Mouse (Mus musculus): ENCODE measurements around the gene Ptger3.

Ptger3 gene

GRCm38 (mm10) chr3:157566725-157567565, at the start of gene Ptger3:
Ptger3 (plus strand) TSS chr3:157566892.
- in situ Hi-C loops (cut with MboI; ENCODE audit: low pct_unique_long_range_greater_than_20kb in 1 of 2, low sequenced_read_pairs in 2 of 2, unreplicated experiment in 1 of 2): loop anchor here (10.0 to 25.0 kb wide), 3 partner anchors 145 to 320 kb away; no protein-coding TSS in a partner anchor

DNA sequence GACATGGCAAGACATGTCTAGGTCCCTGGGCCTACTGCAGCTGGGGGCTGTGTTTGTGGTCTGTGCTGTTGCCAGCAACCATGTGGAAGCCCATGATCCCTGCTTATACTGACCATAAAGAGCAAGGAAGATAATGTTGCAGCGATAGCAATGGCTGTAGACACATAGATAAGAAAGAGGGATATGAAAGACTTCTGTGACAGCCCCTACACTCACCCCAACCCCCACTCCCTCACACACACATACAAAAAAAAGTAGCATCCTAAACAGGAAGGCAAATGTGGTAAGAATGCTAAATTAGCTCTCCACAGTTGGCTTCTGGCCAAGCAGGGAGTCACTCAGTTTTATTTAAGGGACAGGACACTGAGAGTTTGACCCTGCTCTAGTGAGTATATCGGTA, 48.7 kb upstream of the Ptger3 start:
- in situ Hi-C loops (cut with MboI; ENCODE audit: low pct_unique_long_range_greater_than_20kb in 1 of 2, low sequenced_read_pairs in 2 of 2, unreplicated experiment in 1 of 2): no loop called here

DNA sequence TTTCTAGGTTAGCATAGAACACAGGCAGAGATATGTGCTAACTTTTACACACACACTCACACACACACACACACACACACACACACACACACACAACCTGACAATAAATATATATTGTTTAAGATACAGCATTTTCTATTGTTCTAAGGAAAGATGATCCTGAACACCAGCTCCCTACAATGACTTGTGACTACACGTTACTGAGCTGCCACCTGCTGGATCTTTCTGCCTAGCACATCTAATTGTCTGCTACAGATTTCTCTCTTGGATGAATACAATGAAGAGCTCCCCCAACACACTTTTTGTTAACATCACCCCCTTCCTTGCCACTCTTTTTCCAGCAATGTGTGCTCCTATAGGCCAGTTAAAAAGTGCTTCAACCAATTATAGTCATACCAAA, 46.3 kb upstream of the Ptger3 start:
- in situ Hi-C loops (cut with MboI; ENCODE audit: low pct_unique_long_range_greater_than_20kb in 1 of 2, low sequenced_read_pairs in 2 of 2, unreplicated experiment in 1 of 2): no loop called here

DNA sequence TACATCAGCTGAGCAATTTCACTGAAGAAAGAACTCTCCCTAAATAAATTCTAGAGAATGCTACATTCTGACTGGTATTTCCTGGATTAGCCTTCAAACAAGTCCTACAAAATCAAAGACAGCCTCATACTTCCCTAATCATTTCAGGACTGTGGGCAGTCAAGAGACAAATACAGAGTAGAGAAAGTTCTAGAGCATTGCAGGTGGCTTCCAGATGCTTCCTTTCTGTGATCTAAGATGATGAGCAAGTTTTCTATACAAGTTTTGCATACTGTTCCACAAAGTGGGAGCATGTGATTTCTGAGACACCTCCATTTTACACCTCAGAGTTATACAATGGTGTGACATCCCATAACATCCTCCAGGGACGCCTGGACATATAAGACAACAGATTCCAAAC, 42.9 kb upstream of the Ptger3 start:
- in situ Hi-C loops (cut with MboI; ENCODE audit: low pct_unique_long_range_greater_than_20kb in 1 of 2, low sequenced_read_pairs in 2 of 2, unreplicated experiment in 1 of 2): no loop called here

GRCm38 (mm10) chr3:157531585-157531984, 35.1 kb upstream of the Ptger3 start:
- in situ Hi-C loops (cut with MboI; ENCODE audit: low pct_unique_long_range_greater_than_20kb in 1 of 2, low sequenced_read_pairs in 2 of 2, unreplicated experiment in 1 of 2): loop anchor here in 1 of 2 experiments (25.0 kb wide), 1 partner anchor 481 kb away; no protein-coding TSS in a partner anchor

- in situ Hi-C loops (cut with MboI; ENCODE audit: low pct_unique_long_range_greater_than_20kb in 1 of 2, low sequenced_read_pairs in 2 of 2, unreplicated experiment in 1 of 2): loop anchor here in 1 of 2 experiments (25.0 kb wide), 1 partner anchor 478 kb away; no protein-coding TSS in a partner anchor
These were observed 32.5 kb upstream of the Ptger3 start, which contains the start of gene Zranb2 for GRCm38 (mm10) chr3:157533964-157534785. Zranb2 (plus strand) TSS chr3:157534160.

- in situ Hi-C loops (cut with MboI; ENCODE audit: low pct_unique_long_range_greater_than_20kb in 1 of 2, low sequenced_read_pairs in 2 of 2, unreplicated experiment in 1 of 2): loop anchor here in 1 of 2 experiments (25.0 kb wide), 1 partner anchor 477 kb away; no protein-coding TSS in a partner anchor
These were observed 31.8 kb upstream of the Ptger3 start for GRCm38 (mm10) chr3:157534786-157535415.

GRCm38 (mm10) chr3:157549323-157549722, 17.4 kb upstream of the Ptger3 start:
- in situ Hi-C loops (cut with MboI; ENCODE audit: low pct_unique_long_range_greater_than_20kb in 1 of 2, low sequenced_read_pairs in 2 of 2, unreplicated experiment in 1 of 2): loop anchor here (10.0 to 25.0 kb wide), 2 partner anchors 463 to 475 kb away; no protein-coding TSS in a partner anchor

DNA sequence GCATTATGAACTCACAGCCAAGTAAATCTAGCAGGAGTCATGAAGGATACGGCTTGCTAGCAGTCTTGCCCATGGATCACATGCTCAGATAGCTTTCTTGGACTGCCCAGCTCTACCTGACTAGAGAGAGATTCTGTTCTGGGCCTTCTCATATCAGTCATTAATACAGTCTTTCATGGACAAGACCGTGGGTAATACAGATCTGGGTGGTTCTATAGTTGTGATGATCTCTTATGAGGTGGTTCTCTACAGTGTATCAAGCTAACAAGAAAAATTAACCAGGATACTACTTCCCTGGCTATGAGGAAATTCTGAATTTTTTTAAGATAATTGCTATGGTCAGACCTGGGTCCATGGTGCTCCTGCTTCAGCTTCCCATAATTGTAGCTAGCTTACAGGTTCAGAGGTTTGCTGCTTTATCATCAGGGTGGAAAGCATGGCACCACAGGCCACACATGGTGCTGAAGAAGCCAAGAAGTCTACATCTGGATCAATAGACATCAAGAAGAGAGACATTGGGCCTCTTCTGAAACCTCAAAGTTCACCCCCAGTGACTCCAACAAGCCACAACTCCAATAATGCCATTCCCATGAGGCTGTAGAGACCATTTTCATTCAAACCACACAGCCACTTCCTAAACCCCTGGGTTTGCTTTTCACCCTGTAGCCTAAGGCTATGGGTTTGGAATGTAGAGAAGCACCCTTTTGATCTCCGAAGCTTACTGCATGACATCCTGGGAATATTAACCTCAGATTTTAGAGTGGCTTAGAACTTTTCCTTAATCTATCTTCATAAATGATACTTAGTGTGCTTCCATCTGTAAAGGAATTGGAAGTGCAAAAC, 16.7 kb upstream of the Ptger3 start:
- in situ Hi-C loops (cut with MboI; ENCODE audit: low pct_unique_long_range_greater_than_20kb in 1 of 2, low sequenced_read_pairs in 2 of 2, unreplicated experiment in 1 of 2): loop anchor here (10.0 to 25.0 kb wide), 4 partner anchors 162 to 475 kb away; no protein-coding TSS in a partner anchor

DNA sequence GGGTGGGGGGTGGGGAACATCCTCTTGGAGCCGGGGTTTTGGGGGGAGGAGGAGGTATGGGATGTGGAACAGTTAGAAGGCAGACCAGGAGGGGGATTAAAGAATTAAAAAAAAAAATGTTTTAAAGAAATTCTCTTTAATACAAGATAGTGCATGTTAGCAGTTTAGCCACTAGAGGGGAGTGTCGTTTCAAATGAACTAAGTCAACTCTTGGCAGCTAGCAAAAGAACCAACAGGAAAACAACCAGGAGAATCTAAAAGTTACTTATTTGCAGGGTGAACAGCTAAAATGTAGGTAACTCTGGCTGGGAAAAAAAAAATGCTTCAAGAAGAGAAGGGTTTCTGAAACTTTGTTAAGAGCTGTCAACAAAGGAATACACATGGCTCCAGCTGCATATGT, 1.5 kb upstream of the Ptger3 start:
- in situ Hi-C loops (cut with MboI; ENCODE audit: low pct_unique_long_range_greater_than_20kb in 1 of 2, low sequenced_read_pairs in 2 of 2, unreplicated experiment in 1 of 2): loop anchor here (10.0 to 25.0 kb wide), 3 partner anchors 147 to 322 kb away; no protein-coding TSS in a partner anchor

GRCm38 (mm10) chr3:157567566-157568132, 957 bp downstream of the Ptger3 start:
- in situ Hi-C loops (cut with MboI; ENCODE audit: low pct_unique_long_range_greater_than_20kb in 1 of 2, low sequenced_read_pairs in 2 of 2, unreplicated experiment in 1 of 2): loop anchor here (10.0 to 25.0 kb wide), 3 partner anchors 145 to 320 kb away; no protein-coding TSS in a partner anchor

DNA sequence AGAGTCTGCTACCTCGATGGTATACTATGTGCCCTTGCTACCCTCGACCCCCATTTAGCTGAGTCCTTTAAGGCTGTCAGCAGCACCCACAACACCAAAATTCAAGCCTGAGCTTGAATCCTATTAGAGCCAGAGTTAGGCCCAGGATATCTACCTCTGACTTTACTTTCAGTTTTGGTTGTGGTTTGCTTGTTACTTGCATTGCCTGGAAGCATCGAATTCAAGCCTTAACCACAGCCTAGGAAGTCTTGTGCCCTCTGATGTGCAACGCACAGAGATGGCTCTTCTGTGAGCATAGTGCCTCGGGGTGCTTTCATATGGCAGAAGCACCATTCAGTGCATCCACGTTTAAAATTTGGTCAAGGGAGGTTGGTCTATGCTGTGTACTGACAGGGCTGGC, 5.3 kb downstream of the Ptger3 start:
- in situ Hi-C loops (cut with MboI; ENCODE audit: low pct_unique_long_range_greater_than_20kb in 1 of 2, low sequenced_read_pairs in 2 of 2, unreplicated experiment in 1 of 2): loop anchor here (25.0 kb wide), 2 partner anchors 140 to 315 kb away; no protein-coding TSS in a partner anchor

DNA sequence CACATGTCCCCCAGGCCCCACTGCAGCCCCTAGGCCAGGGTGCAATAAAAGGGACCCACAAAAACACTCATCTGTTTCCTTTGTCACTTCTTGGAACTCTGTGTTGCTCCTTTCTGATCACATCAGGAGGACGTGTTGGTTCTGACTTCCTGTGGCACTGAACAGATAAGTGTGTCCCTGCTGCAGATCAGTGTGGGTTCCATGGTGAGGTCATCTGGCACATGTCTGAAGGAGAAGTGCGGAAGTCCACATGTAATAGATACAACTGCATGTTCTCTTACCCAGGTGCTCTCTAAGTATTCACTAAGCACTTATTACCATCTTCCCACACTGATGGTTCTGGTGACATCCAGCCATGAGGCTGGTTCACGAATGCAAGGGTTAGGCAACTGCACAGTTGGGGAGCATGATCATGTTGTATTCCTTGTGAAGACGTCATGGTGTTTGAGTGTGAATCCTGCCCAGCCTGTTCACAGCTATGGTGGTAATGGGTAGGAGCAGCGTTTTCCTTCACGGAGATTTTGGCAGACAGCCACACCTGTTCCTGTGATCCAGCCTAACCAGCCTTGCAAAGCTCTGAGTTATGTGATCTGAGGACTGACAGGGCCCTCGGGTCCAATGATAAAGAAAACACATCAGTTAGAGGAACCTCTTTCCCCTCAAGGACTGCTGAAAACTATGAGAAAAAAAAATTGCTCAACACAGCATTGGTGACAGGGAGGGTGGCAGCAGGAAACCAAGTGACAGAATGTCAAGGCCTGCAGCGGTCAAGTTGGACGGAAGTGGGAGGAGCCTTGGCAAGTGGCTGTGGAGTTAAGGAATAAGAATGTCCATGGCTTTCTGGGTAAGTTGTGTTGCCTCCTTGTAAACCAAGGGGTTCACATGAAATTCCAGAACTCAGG, 9.0 kb downstream of the Ptger3 start:
- in situ Hi-C loops (cut with MboI; ENCODE audit: low pct_unique_long_range_greater_than_20kb in 1 of 2, low sequenced_read_pairs in 2 of 2, unreplicated experiment in 1 of 2): no loop called here

DNA sequence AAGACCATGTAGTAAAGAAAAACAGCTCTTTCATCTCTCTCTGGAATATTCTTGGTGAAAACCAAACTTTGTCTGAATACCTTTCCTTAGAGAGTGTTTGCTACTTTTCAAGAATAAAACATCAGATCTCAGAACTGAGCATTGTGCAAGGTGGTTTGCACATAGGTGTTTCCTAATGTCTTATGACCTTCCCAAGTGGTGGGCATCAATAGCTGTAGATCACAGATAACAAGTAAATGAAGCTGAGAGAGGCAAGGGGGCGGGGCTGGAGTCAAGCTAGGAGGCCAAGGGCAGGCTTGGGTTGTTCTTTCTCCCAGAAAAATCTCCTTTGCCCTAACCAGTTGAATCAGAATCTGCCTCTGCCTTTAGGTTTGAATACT, 9.6 kb downstream of the Ptger3 start:
- in situ Hi-C loops (cut with MboI; ENCODE audit: low pct_unique_long_range_greater_than_20kb in 1 of 2, low sequenced_read_pairs in 2 of 2, unreplicated experiment in 1 of 2): no loop called here

DNA sequence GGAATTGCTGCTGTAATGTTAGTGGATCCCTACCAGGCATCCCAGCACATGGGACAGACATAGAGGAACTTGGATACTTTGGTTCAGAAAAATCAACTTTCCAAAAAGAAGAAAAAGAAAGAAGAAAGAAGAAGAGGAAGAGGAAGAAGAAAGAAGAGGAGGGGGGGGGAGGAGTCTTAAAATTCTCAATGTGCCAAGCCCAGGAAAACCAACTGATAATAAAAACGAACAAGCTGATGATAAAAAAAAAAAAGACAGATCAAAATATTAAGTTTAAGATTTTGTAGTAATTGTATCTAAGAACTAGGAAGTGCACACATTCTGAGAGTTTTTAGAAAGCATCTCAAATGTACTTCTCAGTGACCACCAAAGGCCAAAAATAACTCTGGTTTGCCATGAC, 10.2 kb downstream of the Ptger3 start:
- in situ Hi-C loops (cut with MboI; ENCODE audit: low pct_unique_long_range_greater_than_20kb in 1 of 2, low sequenced_read_pairs in 2 of 2, unreplicated experiment in 1 of 2): no loop called here

- in situ Hi-C loops (cut with MboI; ENCODE audit: low pct_unique_long_range_greater_than_20kb in 1 of 2, low sequenced_read_pairs in 2 of 2, unreplicated experiment in 1 of 2): no loop called here
These were observed 11.9 kb downstream of the Ptger3 start for GRCm38 (mm10) chr3:157578469-157579170.
